Mouse (Mus musculus) ES-E14 (cell line): Measurements from ENCODE around the gene Pitpnm3.

Experiments used
- CHD2 ChIP-seq: IDR thresholded peaks from 2 replicates; pipeline ENCODE4 v1.6.1; 2014; ENCODE audit warnings: mild to moderate bottlenecking, low read depth, low read length, inconsistent platforms
- HCFC1 ChIP-seq: IDR thresholded peaks from 2 replicates; pipeline ENCODE4 v1.6.1; 2012; ENCODE audit warnings: low read length, inconsistent platforms, borderline replicate concordance; ENCODE audit not compliant: insufficient read depth
- MAFK ChIP-seq: IDR thresholded peaks from 2 replicates; pipeline ENCODE4 v1.6.1; 2014; ENCODE audit warnings: mild to moderate bottlenecking, low read depth, low read length, inconsistent platforms; ENCODE audit not compliant: insufficient read depth
- ZC3H11A ChIP-seq: IDR thresholded peaks from 2 replicates; pipeline ENCODE4 v1.6.1; 2012; ENCODE audit warnings: low read depth, mild to moderate bottlenecking, inconsistent platforms, low read length, borderline replicate concordance
- ZNF384 ChIP-seq: IDR thresholded peaks from 2 replicates; pipeline ENCODE4 v1.6.1; 2012; ENCODE audit warnings: low read depth, low read length, inconsistent platforms

DNA sequence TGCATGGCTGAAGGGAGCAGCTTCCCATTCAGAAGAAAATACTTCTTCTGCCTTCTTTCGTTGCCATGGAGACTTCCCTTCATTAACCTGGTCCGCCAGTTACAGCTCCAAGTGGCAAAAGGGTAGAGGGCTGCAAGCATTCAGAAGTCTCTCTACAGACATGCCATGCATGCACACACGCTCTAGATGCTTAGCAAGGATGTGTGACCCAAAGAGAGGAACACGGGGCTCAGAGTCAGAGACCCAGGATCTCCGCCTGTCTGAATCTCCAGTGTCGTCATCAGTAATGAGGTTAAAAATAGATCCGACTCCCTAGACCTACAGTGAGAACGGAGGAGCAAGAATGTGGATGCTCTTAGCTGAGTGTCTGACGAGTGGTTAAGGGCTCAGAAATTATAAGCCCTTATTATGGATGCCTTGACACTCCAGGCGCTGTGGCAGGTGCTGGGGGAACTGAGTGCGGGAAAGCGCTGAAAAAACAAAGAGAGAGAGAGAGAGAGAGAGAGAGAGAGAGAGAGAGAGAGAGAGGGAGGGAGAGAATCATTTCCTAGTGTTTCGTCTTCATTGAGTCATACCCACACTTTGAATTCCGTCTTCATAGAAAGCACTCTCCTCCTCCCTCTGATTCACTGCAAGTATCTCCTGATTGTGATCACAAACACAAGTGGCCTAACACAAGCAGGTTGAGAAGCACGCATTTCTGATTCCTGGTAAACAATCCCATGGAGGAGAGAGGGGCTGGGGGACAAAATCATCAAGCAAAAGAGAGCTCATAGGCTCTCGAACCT lies 95.8 kb downstream of the Pitpnm3 start:
- TF ChIP-seq HCFC1 (no peak), CHD2 (no peak), ZC3H11A (no peak), ZNF384 (no peak), MAFK (no peak)
